Mouse (Mus musculus): ENCODE results near the gene Msantd2.

The Msantd2 gene

DNA sequence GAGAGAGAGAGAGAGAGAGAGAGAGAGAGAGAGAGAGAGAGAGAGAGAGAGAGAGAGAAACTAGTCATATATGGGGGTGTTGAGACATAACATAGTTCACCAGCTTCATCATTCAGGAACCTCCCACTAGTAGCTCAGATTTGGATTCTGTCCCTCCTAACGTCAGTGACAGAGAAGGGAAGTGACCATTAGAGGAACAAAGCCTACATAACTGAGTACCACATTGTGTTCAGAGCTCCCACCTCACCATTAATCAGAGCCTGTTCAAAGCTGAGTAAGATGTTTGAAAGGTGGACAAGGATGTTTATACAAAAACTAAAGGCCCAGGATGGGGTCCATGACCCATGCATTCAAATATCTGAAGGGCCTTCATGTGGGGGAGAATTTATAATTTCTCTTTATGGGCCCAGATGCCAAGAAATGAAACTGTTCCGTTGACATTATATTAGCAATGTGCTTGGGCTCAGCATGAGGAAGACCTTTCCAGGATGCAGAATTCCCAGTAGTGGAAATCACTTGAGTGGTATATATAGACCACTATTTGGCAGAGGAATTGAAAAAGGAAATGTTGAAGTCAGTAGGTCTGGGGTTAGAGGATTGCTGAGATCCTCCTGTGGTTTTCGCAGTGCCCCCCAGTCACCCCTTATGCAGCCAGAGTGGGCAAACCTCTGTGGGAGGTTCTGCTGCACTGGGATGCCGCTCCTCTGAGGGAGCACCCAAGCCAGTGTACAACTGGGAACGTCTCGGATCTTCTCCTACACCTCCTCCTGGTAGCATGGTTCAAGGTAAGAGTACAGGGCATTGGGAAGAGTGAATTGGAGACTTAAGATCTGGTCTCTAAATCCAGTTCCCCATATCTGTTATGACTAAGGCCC is 51.8 kb downstream of the Msantd2 start:
- DNase-seq (ENCODE audit: low read depth, low spot score): no peak

DNA sequence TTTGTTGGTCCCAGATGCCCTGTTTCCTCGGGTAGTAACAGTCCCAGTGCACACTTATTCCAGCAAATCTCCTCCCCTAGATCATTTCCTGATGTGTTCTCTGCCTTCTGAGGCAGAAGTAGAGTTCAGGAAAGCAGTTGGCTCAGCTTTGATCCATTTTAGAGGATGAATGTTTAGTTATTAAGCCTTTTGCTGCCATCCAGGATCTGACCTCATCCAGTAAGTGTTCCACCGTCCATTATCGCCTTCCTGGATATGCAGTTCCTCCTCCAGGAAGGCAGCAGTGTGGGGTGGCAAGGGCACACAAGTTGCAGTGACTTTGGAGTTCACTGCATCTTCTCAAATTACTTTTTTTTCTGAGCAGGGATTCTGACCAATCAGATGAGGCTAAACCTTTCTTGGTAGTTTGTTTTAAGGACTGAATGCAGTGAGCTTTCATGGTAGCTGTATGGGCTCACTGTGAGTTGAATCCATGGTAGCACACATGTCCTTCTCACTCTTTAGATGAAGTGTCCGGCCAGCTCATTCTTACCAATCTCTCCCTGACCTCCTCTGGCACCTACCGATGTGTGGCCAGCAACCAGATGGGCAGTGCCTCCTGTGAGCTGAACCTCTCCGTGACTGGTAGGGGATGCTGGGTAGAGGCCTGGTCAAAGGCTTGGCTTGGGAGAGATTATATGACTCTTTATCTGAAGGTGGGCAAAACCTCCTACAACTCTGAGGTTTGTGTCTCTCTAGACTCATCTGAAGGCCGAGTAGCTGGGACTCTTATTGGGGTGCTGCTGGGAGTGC is 52.9 kb downstream of the Msantd2 start:
- no peak for DNase-seq (ENCODE audit: low read depth, low spot score)

- no peak for DNase-seq (ENCODE audit: low read depth, low spot score)
Measured at GRCm38 (mm10) chr9:37543869-37544440, 54.8 kb downstream of the Msantd2 start.

GRCm38 (mm10) chr9:37544447-37545165 is 55.5 kb downstream of the Msantd2 start:
- DNase-seq (ENCODE audit: low read depth, low spot score): peak; percentile 71

GRCm38 (mm10) chr9:37545166-37545610 is 56.1 kb downstream of the Msantd2 start:
- no peak for DNase-seq (ENCODE audit: low read depth, low spot score)

DNA sequence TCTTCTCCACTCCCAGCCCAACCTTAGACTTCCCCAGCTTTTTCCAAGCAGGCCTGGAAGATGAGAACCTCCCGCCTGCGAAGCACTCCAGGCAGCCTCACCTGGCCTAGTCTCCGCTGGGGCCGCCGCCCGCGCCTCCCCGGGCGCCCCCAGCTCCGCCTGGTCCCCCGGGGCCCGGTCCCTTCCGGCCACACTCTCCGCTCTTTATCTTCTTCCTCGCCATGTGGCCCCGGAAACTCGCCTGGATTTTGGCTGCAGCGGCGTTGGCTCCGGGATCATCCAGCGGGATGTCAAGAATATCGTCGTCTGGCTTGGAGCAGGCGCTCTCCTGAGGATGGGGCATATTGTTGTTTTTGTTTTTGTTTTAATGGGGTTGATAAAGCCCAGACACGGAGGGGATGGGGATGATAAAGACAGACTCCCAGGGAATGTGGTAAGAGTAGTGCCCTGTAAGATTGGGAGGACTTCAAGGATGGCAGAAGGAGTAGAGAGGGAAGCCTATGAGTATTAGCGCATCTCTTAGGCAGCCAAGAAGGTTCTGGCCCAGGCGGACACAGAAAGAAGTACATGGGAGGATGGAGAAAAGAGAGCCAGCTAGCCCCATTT is 56.8 kb downstream of the Msantd2 start:
- DNase-seq (ENCODE audit: low read depth, low spot score): no peak

GRCm38 (mm10) chr9:37546889-37547288 is 57.8 kb downstream of the Msantd2 start:
- DNase-seq (ENCODE audit: low read depth, low spot score): peak; percentile 28

- DNase-seq (ENCODE audit: low read depth, low spot score): no peak
Measured at GRCm38 (mm10) chr9:37550435-37550834, 61.3 kb downstream of the Msantd2 start.

- no peak for DNase-seq (ENCODE audit: low read depth, low spot score)
Measured at GRCm38 (mm10) chr9:37551751-37552531, 62.8 kb downstream of the Msantd2 start.

DNA sequence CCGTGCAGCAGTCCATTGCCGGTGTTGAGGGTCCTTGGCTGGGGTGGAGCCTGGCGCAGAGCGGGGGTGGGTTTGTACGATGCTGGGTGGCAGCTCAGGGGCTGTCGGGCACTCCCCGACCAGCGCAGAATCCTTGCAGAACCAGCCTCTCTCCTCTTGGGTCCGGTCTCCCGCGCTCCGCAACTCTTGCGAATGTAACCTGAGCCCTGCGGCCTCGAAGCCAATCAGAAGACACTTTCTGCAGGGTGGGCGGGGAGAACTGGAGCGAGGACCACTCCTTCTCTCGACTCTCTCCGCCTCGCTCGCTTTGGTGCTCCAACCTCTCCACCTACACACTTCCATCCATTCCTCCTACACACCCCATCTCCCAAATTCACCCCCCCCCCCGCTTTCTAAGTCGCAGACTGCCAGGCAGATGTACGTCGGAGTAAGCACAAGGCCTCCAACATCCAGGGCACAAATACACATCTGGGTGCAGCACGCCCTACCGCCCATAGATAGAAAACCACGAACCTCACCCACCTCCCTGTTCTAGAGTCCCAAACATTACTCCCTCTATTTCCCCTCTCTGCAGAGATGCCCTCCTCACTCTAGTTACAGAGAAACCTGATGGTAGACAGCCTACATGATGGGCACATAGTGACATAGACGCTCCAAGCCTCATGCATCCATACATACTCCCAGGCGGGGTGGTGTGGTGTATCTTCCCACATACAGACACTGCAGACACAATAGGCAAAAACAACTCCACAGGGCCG is 63.6 kb downstream of the Msantd2 start, which contains the start of gene Nrgn:
TSS of gene Nrgn (minus strand) at position 369 of the 758 bp plus-strand sequence.
- DNase-seq (ENCODE audit: low read depth, low spot score): peak; percentile 37

- DNase-seq (ENCODE audit: low read depth, low spot score): peak; percentile 10
Measured at GRCm38 (mm10) chr9:37554279-37554678, 65.2 kb downstream of the Msantd2 start.

DNA sequence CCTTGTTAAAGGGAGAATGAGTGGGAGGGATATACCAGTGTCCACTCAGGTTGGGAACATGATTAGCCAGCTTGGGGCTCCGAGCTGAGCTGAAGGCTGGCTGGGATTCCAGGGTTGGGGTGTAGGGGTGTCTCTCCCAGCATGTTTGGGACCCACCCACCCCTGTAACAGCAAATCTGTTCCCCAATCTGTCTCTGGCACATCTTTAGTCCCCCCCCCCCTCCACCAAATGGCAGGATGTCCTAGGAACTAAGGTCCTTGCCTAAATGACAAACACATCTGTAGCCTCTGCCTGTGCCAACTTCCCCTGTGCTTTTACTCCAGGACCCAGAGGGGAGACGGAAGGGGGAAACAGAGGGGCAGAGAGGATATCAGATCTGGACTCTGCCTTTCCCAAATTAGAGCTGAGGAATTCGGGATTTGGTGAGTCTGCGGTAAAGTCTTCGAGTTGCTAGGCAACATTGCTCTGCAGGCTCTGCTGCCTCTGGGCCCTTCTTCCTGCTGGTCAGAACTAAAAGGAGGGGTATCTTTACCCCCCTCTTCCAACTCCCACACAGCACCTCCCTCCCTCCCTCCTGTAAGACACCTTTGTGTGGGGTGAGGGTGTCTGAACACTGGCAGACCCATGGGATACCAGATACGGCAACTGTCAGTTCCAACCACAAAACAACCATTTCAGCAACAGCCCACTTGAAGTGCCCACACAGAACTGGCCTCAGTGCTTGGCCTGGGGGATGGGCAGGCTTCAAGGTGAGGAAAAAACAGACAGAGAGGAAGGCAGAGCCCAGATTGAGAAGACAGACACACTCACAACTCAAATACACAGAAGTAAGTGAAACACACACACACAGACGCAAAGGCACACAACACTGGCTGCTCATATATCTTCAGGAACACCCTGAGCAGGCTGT is 66.0 kb downstream of the Msantd2 start, which contains the start of gene Siae:
TSS of gene Siae (plus strand) at position 861 of the 911 bp plus-strand sequence.
- no peak for DNase-seq (ENCODE audit: low read depth, low spot score)

DNA sequence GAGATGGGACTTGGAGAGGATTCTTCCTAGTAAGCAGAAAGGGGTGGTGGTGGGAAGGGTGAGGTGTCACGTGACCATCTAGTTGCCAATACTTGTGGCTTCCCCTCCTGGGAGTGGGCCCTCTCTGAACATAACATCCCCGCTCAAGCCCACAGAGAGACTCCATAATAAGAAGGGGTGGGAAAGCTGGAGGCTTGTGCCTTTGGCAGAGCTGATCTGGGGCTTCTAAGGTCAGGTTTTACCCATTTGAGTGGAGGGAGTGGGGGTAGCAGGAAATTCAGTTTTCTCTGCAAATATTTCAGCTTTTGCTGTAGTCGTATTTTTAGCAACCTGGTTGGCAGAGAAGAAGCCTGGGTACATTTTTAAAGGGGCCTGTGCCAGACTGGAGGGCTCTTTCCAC is 67.2 kb downstream of the Msantd2 start:
- no peak for DNase-seq (ENCODE audit: low read depth, low spot score)

DNA sequence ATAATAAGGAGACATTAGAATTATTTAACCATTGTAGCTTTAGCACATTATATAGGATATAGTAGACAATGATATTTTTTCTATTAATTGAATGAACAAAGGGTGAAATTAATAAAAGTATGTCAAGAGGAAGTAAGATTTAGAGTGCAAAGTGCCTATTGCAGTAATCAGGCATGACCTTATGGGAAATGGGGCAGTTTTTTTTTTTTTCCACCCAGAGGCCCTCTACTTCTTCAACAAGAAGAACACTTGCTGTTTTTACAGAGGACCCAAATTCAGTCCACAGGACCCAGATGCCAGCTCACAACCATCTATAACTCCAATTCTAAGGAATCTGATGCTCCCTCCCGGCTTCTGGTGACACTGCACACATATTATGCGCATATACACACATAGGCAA is 71.5 kb downstream of the Msantd2 start:
- no peak for DNase-seq (ENCODE audit: low read depth, low spot score)

DNA sequence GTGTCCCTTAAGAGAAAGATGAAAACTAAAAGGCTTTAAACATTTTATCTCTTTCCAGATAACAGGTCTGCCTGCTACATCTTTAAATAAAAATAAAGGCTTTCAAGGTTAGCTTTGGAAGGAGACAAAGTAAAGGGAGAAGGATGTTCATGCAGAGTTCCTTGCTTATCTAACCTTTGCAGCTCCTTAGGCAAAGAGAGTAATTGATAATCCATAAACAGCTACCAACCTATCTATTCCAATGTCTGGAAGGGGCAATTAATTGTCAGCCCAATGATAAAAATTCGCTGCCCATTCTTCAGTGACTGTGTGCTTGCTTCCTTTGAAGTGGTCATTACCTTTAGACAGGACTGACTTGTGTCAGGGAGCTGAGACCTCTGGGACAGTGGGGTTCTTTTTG is 74.7 kb downstream of the Msantd2 start:
- DNase-seq (ENCODE audit: low read depth, low spot score): no peak

- no peak for DNase-seq (ENCODE audit: low read depth, low spot score)
Measured at GRCm38 (mm10) chr9:37567019-37567418, 77.9 kb downstream of the Msantd2 start.

GRCm38 (mm10) chr9:37567454-37567853 is 78.3 kb downstream of the Msantd2 start:
- no peak for DNase-seq (ENCODE audit: low read depth, low spot score)

GRCm38 (mm10) chr9:37567892-37568604 is 78.9 kb downstream of the Msantd2 start:
- DNase-seq (ENCODE audit: low read depth, low spot score): no peak

Measured in 3T3-L1 (cell line).